Mouse (Mus musculus) hindbrain, postnatal 0 days (tissue): ENCODE measurements at regions not wholly inside any gene's neighbourhood (a gene's known extent, or its start where the extent isn't known, plus 50 kb on each side); places are given as distances from the start of the nearest gene placed in this dataset.

Source experiments
- ATAC-seq: fragments of 200-750 bp; cut with Nextera tagmentation; 2 replicates; pipeline ENCODE4 v1.8.0; 2017; ENCODE audit warnings: mild to moderate bottlenecking, moderate TSS enrichment, moderate library complexity
- DNase-seq: peaks from one replicate; pipeline ENCODE4 v3.0.0-alpha.2; 2015; ENCODE audit warnings: low spot score
- H3K27ac ChIP-seq: fragments of 300-500 bp; sonication (generic); 2 replicates; pipeline ENCODE4 v1.5.1; 2014; ENCODE audit warnings: mild to moderate bottlenecking
- H3K27me3 ChIP-seq: fragments of 300-500 bp; sonication (generic); 2 replicates; pipeline ENCODE4 v1.6.1; 2014; ENCODE audit warnings: low read length, mixed read lengths; ENCODE audit not compliant: insufficient read depth
- H3K36me3 ChIP-seq: fragments of 300-500 bp; sonication (generic); 2 replicates; pipeline ENCODE4 v1.6.1; 2014; ENCODE audit warnings: low read length, mixed read lengths; ENCODE audit not compliant: insufficient read depth
- H3K4me1 ChIP-seq: fragments of 300-500 bp; sonication (generic); 2 replicates; pipeline ENCODE4 v1.6.1; 2014; ENCODE audit warnings: antibody characterized with exemption, low read length, mixed read lengths; ENCODE audit not compliant: insufficient read depth
- H3K4me2 ChIP-seq: fragments of 300-500 bp; sonication (generic); 2 replicates; pipeline ENCODE4 v1.6.1; 2014; ENCODE audit warnings: low read depth, mild to moderate bottlenecking, low read length, moderate library complexity, mixed read lengths
- H3K4me3 ChIP-seq: fragments of 300-500 bp; sonication (generic); 2 replicates; pipeline ENCODE4 v1.5.1; 2014; ENCODE audit warnings: low read length
- H3K9ac ChIP-seq: fragments of 300-500 bp; sonication (generic); replicated peaks from 2 replicates; pipeline ENCODE4 v1.6.1; 2014; ENCODE audit warnings: mild to moderate bottlenecking, low read length, moderate library complexity, mixed read lengths
- H3K9me3 ChIP-seq: fragments of 300-500 bp; sonication (generic); 2 replicates; pipeline ENCODE4 v1.6.1; 2016; ENCODE audit warnings: low read length, mixed read lengths
- CTCF ChIP-seq: IDR thresholded peaks from 2 replicates; pipeline ENCODE4 v1.5.1; 2016; ENCODE audit warnings: antibody characterized with exemption, control low read depth, low read depth
- WGBS: fragments of 180-500 bp; shearing (Covaris S2); extraction: QIAGEN DNeasy Blood & Tissue Kit; methylation state at CpG from one replicate; pipeline ENCODE4 v1.1.7; 2014; 5-methylcytosine and 5-hydroxymethylcytosine counted together

- DNase-seq = no peak
- H3K27ac ChIP-seq = no peak overlapping the region
- H3K9ac ChIP-seq = no peak overlapping the region
- ATAC-seq = no peak
- WGBS = 91% methylated on average over 19 of the region's 19 CpGs
- H3K9me3 ChIP-seq = no peaks in the 10 kb centered on the region
- no peaks in the 10 kb centered on the region for H3K27me3 ChIP-seq
- H3K4me2 ChIP-seq = no peak overlapping the region
- no peaks in the 10 kb centered on the region for H3K36me3 ChIP-seq
- H3K4me3 ChIP-seq = no peak overlapping the region
- TF ChIP-seq CTCF = no peak
- H3K4me1 ChIP-seq = no peaks in the 10 kb centered on the region; the same call in 1 of the 2 replicates
Observed at GRCm38 (mm10) chr10:117429459-117430183, 49.8 kb upstream of the Cpsf6 start.
